Mouse (Mus musculus): Measurements from ENCODE around the gene Gm4969. TPM values are rescaled to one million over a fixed set of nuclear protein-coding genes. Genes with fewer than 3 reads are reported as not detected.
"Not testable (repeated sequence)": the region's sequence is repeated elsewhere in the genome, so short reads cannot be mapped to it uniquely, and the experiment has no call there.

Gm4969 gene
- polyA plus RNA-seq, 1 experiment from 2014 or later, result 9.9 TPM

DNA sequence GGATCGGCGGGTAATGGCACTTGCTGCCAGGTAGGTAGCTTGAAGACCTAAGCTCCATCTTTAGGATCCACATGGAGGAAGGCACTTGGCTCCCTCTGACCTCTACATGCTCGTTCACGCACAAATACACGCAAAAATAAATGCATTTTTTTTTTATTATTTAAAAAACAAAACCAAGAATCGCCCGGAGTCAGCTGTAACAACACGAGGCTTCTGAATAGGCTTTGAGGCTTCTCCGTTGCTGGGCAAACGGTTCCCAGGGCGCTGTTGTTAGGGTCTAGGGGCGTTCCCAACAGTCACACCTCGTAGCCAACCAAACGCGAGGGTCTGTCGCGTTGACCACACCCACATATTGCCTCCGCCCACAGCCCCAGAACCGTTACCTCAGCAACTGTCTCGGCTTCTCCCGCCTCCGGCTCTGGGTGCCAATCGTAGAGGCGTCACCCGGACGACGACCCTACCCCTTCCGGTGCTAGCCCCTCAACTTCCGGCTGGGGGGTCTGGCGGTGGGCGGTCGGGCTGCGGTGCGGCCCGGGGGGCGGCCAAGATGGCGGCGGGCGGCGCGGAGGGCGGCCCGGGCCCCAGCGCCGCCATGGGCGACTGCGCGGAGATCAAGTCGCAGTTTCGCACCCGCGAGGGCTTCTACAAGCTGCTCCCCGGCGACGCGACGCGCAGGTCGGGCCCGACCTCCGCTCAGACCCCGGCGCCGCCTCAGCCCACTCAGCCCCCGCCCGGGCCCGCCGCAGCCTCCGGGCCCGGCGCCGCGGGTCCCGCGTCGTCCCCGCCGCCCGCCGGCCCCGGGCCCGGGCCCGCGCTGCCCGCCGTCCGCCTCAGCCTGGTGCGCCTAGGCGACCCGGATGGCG, 42.2 kb downstream of the Gm4969 start, which contains the start of gene Dmwd:
Dmwd (plus strand) TSS at position 505 of the 863 bp plus-strand sequence.
- WGBS, result under 1% methylated on average over 81 of the region's 91 CpGs
- H3K4me2 ChIP-seq (ENCODE audit: low read depth, low read length), result peak within 1 kb of the TSS; percentile 73
- H3K36me3 ChIP-seq (ENCODE audit: control insufficient read depth, insufficient read depth, low read length), result peaks cover 26% of the 10 kb centered on the region
- peak; percentile 98 for ATAC-seq (ENCODE audit: low read depth)
- no peaks in the 10 kb centered on the region; the same call in 1 of the 2 replicates for H3K27me3 ChIP-seq (ENCODE audit: control insufficient read depth, insufficient read depth, low read length)
- no peaks in the 10 kb centered on the region for H3K9me3 ChIP-seq (ENCODE audit: control insufficient read depth, low read length)
- H3K9ac ChIP-seq (replicated peaks; ENCODE audit: low read depth, low read length), result peak within 1 kb of the TSS; percentile 97
- H3K4me3 ChIP-seq (ENCODE audit: low read depth, low read length), result peak within 1 kb of the TSS; percentile 100
- peaks cover 15% of the 10 kb centered on the region; the same call in 1 of the 2 replicates for H3K4me1 ChIP-seq (ENCODE audit: control insufficient read depth, insufficient read depth, low read length)
- H3K27ac ChIP-seq (ENCODE audit: low read depth, low read length), result peak within 1 kb of the TSS; percentile 79

DNA sequence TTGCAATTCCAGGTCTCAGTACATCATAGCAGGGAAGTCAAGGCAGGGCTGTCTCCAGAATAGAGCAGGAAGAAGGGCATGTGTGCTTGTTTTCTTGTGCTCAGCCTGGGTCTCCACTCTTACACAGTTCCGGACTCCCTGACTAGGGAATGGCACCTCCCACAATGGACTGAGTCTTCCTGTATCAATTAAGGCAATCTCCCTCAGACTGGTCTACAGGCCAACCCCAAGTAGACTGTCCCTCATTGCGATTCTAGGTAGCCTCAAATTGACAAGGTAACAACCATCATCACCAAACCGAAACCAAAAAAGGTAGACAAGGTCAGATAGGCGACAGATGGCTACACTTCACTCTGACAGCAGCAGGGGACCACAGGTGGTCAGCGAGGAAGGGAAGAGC, 42.9 kb downstream of the Gm4969 start:
- Histone ChIP-seq H3K4me2 (ENCODE audit: low read depth, low read length) (peak overlapping the region; percentile 73), H3K9ac (replicated peaks; ENCODE audit: low read depth, low read length) (no peak overlapping the region), H3K27me3 (ENCODE audit: control insufficient read depth, insufficient read depth, low read length) (no peaks in the 10 kb centered on the region; the same call in 1 of the 2 replicates), H3K4me1 (ENCODE audit: control insufficient read depth, insufficient read depth, low read length) (peaks cover 15% of the 10 kb centered on the region; the same call in 1 of the 2 replicates), H3K27ac (ENCODE audit: low read depth, low read length) (peak overlapping the region; percentile 44; the same call in 1 of the 2 replicates), H3K9me3 (ENCODE audit: control insufficient read depth, low read length) (no peaks in the 10 kb centered on the region), H3K4me3 (ENCODE audit: low read depth, low read length) (peak overlapping the region; percentile 100), H3K36me3 (ENCODE audit: control insufficient read depth, insufficient read depth, low read length) (peaks cover 19% of the 10 kb centered on the region)
- 64% methylated on average over 5 of the region's 5 CpGs for WGBS
- ATAC-seq (ENCODE audit: low read depth), result peak; percentile 6

DNA sequence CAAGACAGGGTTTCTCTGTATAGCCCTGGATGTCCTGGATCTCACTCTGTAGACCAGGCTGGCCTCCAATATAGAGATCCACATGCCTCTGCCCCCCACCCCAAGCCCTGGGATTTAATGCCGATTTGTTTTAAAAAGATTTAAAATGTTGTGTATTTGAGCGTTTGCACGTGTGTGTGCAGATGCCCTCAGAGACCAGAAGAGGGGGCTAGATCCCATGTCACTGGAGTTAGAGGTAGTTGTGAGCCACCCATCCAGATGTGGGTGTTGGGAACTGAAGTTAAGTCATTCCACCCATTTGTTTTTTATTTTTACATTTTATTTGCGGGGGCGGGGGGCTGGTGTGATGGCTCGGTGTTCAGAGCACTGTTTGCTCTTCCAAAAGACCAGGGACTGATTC, 43.7 kb downstream of the Gm4969 start:
- Histone ChIP-seq H3K27ac (ENCODE audit: low read depth, low read length) (no peak overlapping the region), H3K4me1 (ENCODE audit: control insufficient read depth, insufficient read depth, low read length) (peaks cover 15% of the 10 kb centered on the region; the same call in 1 of the 2 replicates), H3K4me3 (ENCODE audit: low read depth, low read length) (no peak overlapping the region), H3K4me2 (ENCODE audit: low read depth, low read length) (no peak overlapping the region), H3K27me3 (ENCODE audit: control insufficient read depth, insufficient read depth, low read length) (no peaks in the 10 kb centered on the region; the same call in 1 of the 2 replicates), H3K36me3 (ENCODE audit: control insufficient read depth, insufficient read depth, low read length) (peaks cover 12% of the 10 kb centered on the region; the same call in 1 of the 2 replicates), H3K9ac (replicated peaks; ENCODE audit: low read depth, low read length) (no peak overlapping the region), H3K9me3 (ENCODE audit: control insufficient read depth, low read length) (no peaks in the 10 kb centered on the region)
- no peak for ATAC-seq (ENCODE audit: low read depth)
- 90% methylated on average over 6 of the region's 6 CpGs for WGBS

DNA sequence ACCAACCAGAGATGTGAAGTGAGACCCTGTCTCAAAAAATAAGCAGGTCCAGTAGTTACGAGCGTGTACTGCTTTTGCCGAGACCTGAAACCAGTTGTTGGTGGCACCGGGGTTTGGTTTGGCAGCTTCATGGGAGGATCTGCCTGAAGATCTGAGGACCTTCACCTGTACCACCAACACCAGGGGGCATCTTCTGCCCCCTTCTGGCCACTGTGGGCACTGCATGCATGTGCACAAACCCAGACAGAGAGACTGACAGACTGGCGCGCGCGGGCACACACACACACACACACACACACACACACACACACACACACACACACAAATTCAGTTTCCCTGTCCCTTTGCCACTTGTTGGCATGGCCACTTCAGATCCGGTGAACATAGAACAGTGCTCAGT, 44.7 kb downstream of the Gm4969 start:
- ATAC-seq (ENCODE audit: low read depth), result no peak
- no peak overlapping the region for H3K9ac ChIP-seq (replicated peaks; ENCODE audit: low read depth, low read length)
- no peak overlapping the region for H3K4me2 ChIP-seq (ENCODE audit: low read depth, low read length)
- no peak overlapping the region for H3K4me3 ChIP-seq (ENCODE audit: low read depth, low read length)
- 89% methylated on average over 9 of the region's 9 CpGs for WGBS
- peaks cover 6% of the 10 kb centered on the region; the same call in 1 of the 2 replicates for H3K36me3 ChIP-seq (ENCODE audit: control insufficient read depth, insufficient read depth, low read length)
- no peaks in the 10 kb centered on the region for H3K9me3 ChIP-seq (ENCODE audit: control insufficient read depth, low read length)
- no peaks in the 10 kb centered on the region; the same call in 1 of the 2 replicates for H3K27me3 ChIP-seq (ENCODE audit: control insufficient read depth, insufficient read depth, low read length)
- peaks cover 15% of the 10 kb centered on the region; the same call in 1 of the 2 replicates for H3K4me1 ChIP-seq (ENCODE audit: control insufficient read depth, insufficient read depth, low read length)
- no peak overlapping the region for H3K27ac ChIP-seq (ENCODE audit: low read depth, low read length)

DNA sequence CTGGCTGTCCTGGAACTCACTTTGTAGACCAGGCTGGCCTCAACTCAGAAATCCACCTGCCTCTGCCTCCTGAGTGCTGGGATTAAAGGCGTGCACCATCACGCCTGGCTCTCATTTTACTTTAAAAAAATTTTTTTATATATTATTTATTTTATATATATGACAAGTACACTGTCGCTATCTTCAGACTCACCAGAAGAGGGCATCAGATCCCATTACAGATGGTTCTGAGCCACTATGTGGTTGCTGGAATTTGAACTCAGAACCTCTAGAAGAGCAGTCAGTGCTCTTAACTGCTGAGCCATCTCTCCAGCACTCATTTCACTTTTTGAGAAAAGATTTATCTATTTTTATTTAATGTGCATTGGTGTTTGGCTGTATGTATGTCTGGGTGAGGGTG, 47.1 kb downstream of the Gm4969 start:
- H3K4me3 ChIP-seq (ENCODE audit: low read depth, low read length); H3K27me3 ChIP-seq (ENCODE audit: control insufficient read depth, insufficient read depth, low read length); H3K27ac ChIP-seq (ENCODE audit: low read depth, low read length); H3K36me3 ChIP-seq (ENCODE audit: control insufficient read depth, insufficient read depth, low read length); H3K9ac ChIP-seq (replicated peaks; ENCODE audit: low read depth, low read length); H3K4me1 ChIP-seq (ENCODE audit: control insufficient read depth, insufficient read depth, low read length); ATAC-seq (ENCODE audit: low read depth); H3K4me2 ChIP-seq (ENCODE audit: low read depth, low read length); H3K9me3 ChIP-seq (ENCODE audit: control insufficient read depth, low read length): not testable (repeated sequence)
- 61% methylated on average over 3 of the region's 3 CpGs for WGBS

DNA sequence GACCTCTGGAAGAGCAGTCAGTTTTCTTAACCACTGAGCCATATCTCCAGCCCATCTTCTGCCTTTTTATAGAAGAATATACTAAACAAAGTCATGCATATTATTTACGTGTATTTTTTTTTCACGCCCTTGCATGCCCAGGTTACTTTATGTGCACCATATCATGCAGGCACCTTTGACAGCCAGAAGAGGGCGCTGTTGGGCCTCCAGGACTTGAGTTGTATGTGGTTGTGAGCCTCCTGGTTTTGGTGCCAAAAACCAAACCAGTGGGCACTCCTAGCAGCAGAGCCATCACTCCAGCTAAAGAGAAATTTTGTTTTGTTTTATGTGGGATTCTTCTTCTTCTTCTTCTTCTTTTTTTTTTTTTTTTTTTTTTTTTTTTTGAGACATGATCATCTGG, 48.7 kb downstream of the Gm4969 start:
- H3K9me3 ChIP-seq (ENCODE audit: control insufficient read depth, low read length), result no peaks in the 10 kb centered on the region
- no peak for ATAC-seq (ENCODE audit: low read depth)
- no peaks in the 10 kb centered on the region for H3K4me1 ChIP-seq (ENCODE audit: control insufficient read depth, insufficient read depth, low read length)
- WGBS, result 48% methylated on average over 3 of the region's 3 CpGs
- no peak overlapping the region for H3K4me3 ChIP-seq (ENCODE audit: low read depth, low read length)
- H3K27me3 ChIP-seq (ENCODE audit: control insufficient read depth, insufficient read depth, low read length), result peaks cover 10% of the 10 kb centered on the region
- H3K27ac ChIP-seq (ENCODE audit: low read depth, low read length), result no peak overlapping the region
- no peaks in the 10 kb centered on the region for H3K36me3 ChIP-seq (ENCODE audit: control insufficient read depth, insufficient read depth, low read length)
- no peak overlapping the region for H3K9ac ChIP-seq (replicated peaks; ENCODE audit: low read depth, low read length)
- no peak overlapping the region for H3K4me2 ChIP-seq (ENCODE audit: low read depth, low read length)

DNA sequence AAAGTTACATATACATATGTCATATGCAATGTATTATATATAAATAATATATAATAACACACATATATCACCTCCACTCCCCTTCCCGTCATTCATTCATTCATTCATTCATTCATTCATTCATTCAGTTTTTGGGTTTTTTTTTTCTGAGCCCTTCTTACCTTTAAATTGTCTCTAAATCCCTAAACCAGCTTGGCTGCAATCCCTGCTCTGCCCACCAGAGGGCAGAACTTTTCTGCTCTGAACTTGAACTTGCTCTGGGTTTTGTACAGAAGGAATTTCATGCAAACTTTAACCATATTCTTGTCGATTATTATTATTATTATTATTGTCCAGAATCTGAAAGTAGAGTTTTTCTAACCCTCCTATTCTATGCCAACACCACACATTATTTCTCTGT, 49.5 kb downstream of the Gm4969 start:
- no peak overlapping the region for H3K27ac ChIP-seq (ENCODE audit: low read depth, low read length)
- WGBS, result 4% methylated on average over 2 of the region's 2 CpGs
- H3K9ac ChIP-seq (replicated peaks; ENCODE audit: low read depth, low read length), result no peak overlapping the region
- no peak overlapping the region for H3K4me3 ChIP-seq (ENCODE audit: low read depth, low read length)
- no peaks in the 10 kb centered on the region for H3K4me1 ChIP-seq (ENCODE audit: control insufficient read depth, insufficient read depth, low read length)
- no peaks in the 10 kb centered on the region for H3K36me3 ChIP-seq (ENCODE audit: control insufficient read depth, insufficient read depth, low read length)
- H3K4me2 ChIP-seq (ENCODE audit: low read depth, low read length), result no peak overlapping the region
- H3K9me3 ChIP-seq (ENCODE audit: control insufficient read depth, low read length), result no peaks in the 10 kb centered on the region
- ATAC-seq (ENCODE audit: low read depth), result no peak
- peaks cover 10% of the 10 kb centered on the region for H3K27me3 ChIP-seq (ENCODE audit: control insufficient read depth, insufficient read depth, low read length)

DNA sequence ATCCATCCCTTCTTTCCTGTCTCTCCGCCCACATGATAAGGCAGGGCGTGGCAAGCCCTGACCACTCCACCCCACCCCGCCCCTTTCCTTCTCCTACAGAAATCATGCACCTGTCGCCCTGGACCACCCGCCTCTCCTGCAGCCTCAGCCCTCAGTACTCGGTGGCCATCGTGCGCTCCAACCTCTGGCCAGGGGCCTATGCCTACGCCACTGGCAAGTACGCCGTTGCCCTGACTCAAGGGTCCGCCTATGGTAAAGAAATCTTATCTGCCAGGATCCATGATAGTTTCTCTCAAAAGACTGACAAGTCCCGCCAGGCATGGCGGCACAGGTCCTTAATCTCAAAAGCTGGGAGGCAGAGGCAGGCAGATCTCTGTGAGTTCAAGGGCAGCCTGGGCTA, 50.2 kb downstream of the Gm4969 start:
- H3K9ac ChIP-seq (replicated peaks; ENCODE audit: low read depth, low read length), result no peak overlapping the region
- no peak for ATAC-seq (ENCODE audit: low read depth)
- no peak overlapping the region for H3K4me3 ChIP-seq (ENCODE audit: low read depth, low read length)
- H3K9me3 ChIP-seq (ENCODE audit: control insufficient read depth, low read length), result no peaks in the 10 kb centered on the region
- H3K27ac ChIP-seq (ENCODE audit: low read depth, low read length), result no peak overlapping the region
- 77% methylated on average over 9 of the region's 14 CpGs for WGBS
- H3K4me1 ChIP-seq (ENCODE audit: control insufficient read depth, insufficient read depth, low read length), result no peaks in the 10 kb centered on the region
- H3K4me2 ChIP-seq (ENCODE audit: low read depth, low read length), result no peak overlapping the region
- H3K27me3 ChIP-seq (ENCODE audit: control insufficient read depth, insufficient read depth, low read length), result peaks cover 10% of the 10 kb centered on the region
- no peaks in the 10 kb centered on the region for H3K36me3 ChIP-seq (ENCODE audit: control insufficient read depth, insufficient read depth, low read length)

DNA sequence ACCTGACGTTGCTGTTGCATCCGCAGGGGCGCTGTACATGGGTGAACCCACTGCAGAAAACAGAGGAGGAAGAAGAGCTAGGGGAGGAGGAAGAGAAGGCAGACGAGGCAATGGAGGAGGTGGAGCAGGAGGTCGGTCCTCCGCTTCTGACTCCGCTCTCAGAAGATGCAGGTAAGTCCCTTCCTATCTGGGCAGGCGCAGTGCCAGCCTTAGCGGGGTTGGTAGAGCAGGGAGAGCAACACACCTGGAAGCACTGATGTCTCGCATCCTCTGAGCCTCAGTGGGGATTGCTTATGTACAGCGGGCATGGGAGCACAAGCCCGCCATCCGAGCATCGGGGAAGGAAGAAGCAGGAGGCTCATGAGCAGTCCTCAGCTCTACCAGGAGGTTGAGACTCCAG, 51.1 kb downstream of the Gm4969 start:
- Histone ChIP-seq H3K27me3 (ENCODE audit: control insufficient read depth, insufficient read depth, low read length) (peaks cover 10% of the 10 kb centered on the region), H3K36me3 (ENCODE audit: control insufficient read depth, insufficient read depth, low read length) (no peaks in the 10 kb centered on the region), H3K27ac (ENCODE audit: low read depth, low read length) (no peak overlapping the region), H3K9ac (replicated peaks; ENCODE audit: low read depth, low read length) (no peak overlapping the region), H3K4me2 (ENCODE audit: low read depth, low read length) (no peak overlapping the region), H3K9me3 (ENCODE audit: control insufficient read depth, low read length) (no peaks in the 10 kb centered on the region), H3K4me3 (ENCODE audit: low read depth, low read length) (no peak overlapping the region), H3K4me1 (ENCODE audit: control insufficient read depth, insufficient read depth, low read length) (no peaks in the 10 kb centered on the region)
- no peak for ATAC-seq (ENCODE audit: low read depth)
- WGBS, result 57% methylated on average over 14 of the region's 14 CpGs

Data from neural tube, embryonic 14.5 days (tissue).